Mouse (Mus musculus) liver, postnatal 0 days (tissue): Measurements from ENCODE around the gene Tmeff2.

ENCODE experiments used
- CTCF ChIP-seq: sonication (generic); IDR thresholded peaks from 2 replicates; pipeline ENCODE4 v1.5.1; 2016; ENCODE audit warnings: antibody characterized with exemption, low read depth
- EP300 ChIP-seq: IDR thresholded peaks from 2 replicates; pipeline ENCODE4 v1.6.1; 2016; ENCODE audit warnings: antibody characterized with exemption, low read depth, mild to moderate bottlenecking

DNA sequence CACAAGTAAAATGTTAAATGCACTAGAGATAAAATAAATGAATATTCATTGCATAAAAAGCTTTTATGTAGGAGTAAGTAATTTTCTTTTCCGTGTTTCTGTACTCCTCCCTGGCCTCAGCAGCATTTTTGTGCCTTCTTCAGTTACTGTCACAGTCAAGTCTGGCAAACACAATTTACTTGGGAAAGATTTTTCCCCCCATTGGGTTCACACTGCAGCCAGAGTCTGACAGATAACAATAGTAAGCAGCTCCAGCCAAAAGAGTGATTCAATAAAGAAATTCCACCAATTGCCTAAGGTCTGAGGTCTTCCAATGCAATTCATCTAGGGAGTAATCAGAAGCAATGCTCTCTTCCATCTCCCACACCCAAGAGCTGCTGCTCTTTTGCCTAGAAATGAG lies 48.1 kb downstream of the Tmeff2 start:
- no peak for TF ChIP-seq CTCF
- no peak for TF ChIP-seq EP300
